Mouse (Mus musculus) cortical plate, adult 2 months (tissue): ENCODE results near the gene Tbxas1.

Experiments used
- CTCF ChIP-seq: fragments of 200-500 bp; IDR thresholded peaks from 2 replicates; pipeline ENCODE4 v1.5.1; 2011; ENCODE audit warnings: mild to moderate bottlenecking, control low read depth, low read length; ENCODE audit not compliant: insufficient read depth; ENCODE audit errors: extremely low read depth
- POLR2A ChIP-seq: fragments of 200-500 bp; IDR thresholded peaks from 2 replicates; pipeline ENCODE4 v1.6.1; 2011; ENCODE audit warnings: mild to moderate bottlenecking, low read length, control low read depth; ENCODE audit not compliant: insufficient read depth; ENCODE audit errors: extremely low read depth

DNA sequence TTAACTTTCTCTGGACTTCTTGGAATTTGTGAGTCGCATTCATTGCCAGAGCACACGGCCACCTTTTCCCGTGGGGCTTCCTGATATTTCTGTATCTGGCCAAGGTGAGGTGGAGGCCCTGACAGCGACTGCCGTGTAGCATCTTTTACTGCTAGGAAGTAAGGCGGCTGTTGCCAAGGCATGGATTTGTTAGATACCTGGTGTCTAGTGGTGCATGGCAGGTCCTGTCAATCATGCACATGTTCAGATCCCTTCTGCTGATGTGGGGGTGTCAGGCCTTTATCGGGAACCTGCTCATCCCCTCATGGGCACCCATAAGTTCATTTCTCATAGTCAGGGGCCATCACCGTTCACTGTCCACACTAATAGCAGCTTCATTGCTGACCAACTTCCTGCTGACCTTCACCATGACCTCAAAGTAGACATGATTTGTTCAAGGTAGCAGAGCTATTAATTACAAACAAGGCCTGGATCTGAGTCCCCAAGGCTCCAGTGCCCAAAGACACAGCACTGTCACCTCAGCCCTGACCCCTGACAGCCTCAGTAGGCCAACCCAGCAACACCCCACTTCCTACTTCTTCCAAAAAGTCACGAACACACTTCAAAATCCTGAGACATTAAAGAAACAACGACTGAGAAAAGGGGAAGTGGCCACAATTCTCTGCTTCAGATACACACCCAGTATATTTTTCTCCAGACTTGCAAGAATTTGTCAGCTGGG, 98.4 kb downstream of the Tbxas1 start:
- no peak for TF ChIP-seq CTCF
- TF ChIP-seq POLR2A: no peak
